Mouse (Mus musculus) liver, embryonic 14.5 days (tissue): Measurements from ENCODE around the gene Mob1a. TPM values are rescaled to one million over a fixed set of nuclear protein-coding genes. Genes with fewer than 3 reads are reported as not detected.

Experiments
- ATAC-seq: fragments of 200-750 bp; cut with Nextera tagmentation; 2 replicates; pipeline ENCODE4 v1.8.0; 2017; ENCODE audit warnings: moderate number of reproducible peaks, mild to moderate bottlenecking, moderate library complexity; ENCODE audit not compliant: insufficient read depth
- DNase-seq, 3 experiments: peaks; one replicate each; pipeline ENCODE4 v3.0.0-alpha.2; 2012 to 2013; ENCODE audit warnings: low read depth in 3 of 3, low spot score in 3 of 3
- H3K27ac ChIP-seq: fragments of 300-500 bp; sonication (generic); 2 replicates; pipeline ENCODE4 v1.5.1; 2014; ENCODE audit warnings: moderate library complexity, mild to moderate bottlenecking, control low read depth, inconsistent platforms
- H3K27me3 ChIP-seq: fragments of 300-500 bp; sonication (generic); 2 replicates; pipeline ENCODE4 v1.6.1; 2014; ENCODE audit warnings: mild to moderate bottlenecking, low read length, moderate library complexity; ENCODE audit not compliant: control insufficient read depth, insufficient read depth
- H3K36me3 ChIP-seq: fragments of 300-500 bp; sonication (generic); replicated peaks from 2 replicates; pipeline ENCODE4 v1.6.1; 2014; ENCODE audit warnings: low read depth; ENCODE audit not compliant: control insufficient read depth, insufficient read depth
- H3K4me1 ChIP-seq, 2 experiments: fragments of 200-500 bp in 1 of 2; fragments of 300-500 bp in 1 of 2; sonication (generic) in 1 of 2; replicated peaks; 2 replicates each; pipeline ENCODE4 v1.6.1; 2012 to 2014; ENCODE audit warnings: antibody characterized with exemption in 1 of 2, inconsistent platforms in 1 of 2, low read length in 1 of 2; ENCODE audit not compliant: control insufficient read depth in 2 of 2, insufficient read depth in 2 of 2
- H3K4me2 ChIP-seq: fragments of 300-500 bp; sonication (generic); 2 replicates; pipeline ENCODE4 v1.6.1; 2014; ENCODE audit warnings: low read depth, mild to moderate bottlenecking, control low read depth, moderate library complexity
- H3K4me3 ChIP-seq, 2 experiments: fragments of 200-500 bp in 1 of 2; fragments of 300-500 bp in 1 of 2; sonication (generic) in 1 of 2; 2 replicates each; pipeline ENCODE4 v1.5.1; 2012 to 2014; ENCODE audit warnings: low read depth in 2 of 2, low read length in 2 of 2, mild to moderate bottlenecking in 2 of 2, control low read depth in 1 of 2, inconsistent platforms in 1 of 2, moderate library complexity in 1 of 2; ENCODE audit not compliant: insufficient read depth in 1 of 2
- H3K9ac ChIP-seq: fragments of 300-500 bp; sonication (generic); replicated peaks from 2 replicates; pipeline ENCODE4 v1.6.1; 2014; ENCODE audit warnings: mild to moderate bottlenecking, control low read depth, moderate library complexity
- H3K9me3 ChIP-seq: fragments of 300-500 bp; sonication (generic); 2 replicates; pipeline ENCODE4 v1.6.1; 2016; ENCODE audit warnings: low read length, mixed read lengths; ENCODE audit not compliant: control insufficient read depth
- CTCF ChIP-seq: IDR thresholded peaks from 2 replicates; pipeline ENCODE4 v1.5.1; 2016; ENCODE audit warnings: antibody characterized with exemption, low read depth, control low read depth
- EP300 ChIP-seq: IDR thresholded peaks from 2 replicates; pipeline ENCODE4 v1.6.1; 2016; ENCODE audit warnings: antibody characterized with exemption, low read depth
- WGBS: fragments of 180-500 bp; shearing (Covaris S2); extraction: QIAGEN DNeasy Blood & Tissue Kit; methylation state at CpG from one replicate; pipeline ENCODE4 v1.1.7; 2014; ENCODE audit not compliant: insufficient replicate concordance; 5-methylcytosine and 5-hydroxymethylcytosine counted together
- polyA plus RNA-seq, 2 experiments: library from polyadenylated mRNA; depleted of rRNA in 1 of 2; stranded (reverse) in 1 of 2; unstranded in 1 of 2; fragments of >200 nt; fragmentation: Nextera tagmentation in 1 of 2; extraction: Ambion mirVana in 1 of 2; gene quantifications; 2 replicates each; pipeline versions ENCODE4 v1.2.1 to v1.2.3; 2012 to 2014

The Mob1a gene
- polyA plus RNA-seq, 2 experiments, result 25.2 to 39.4 TPM

- ATAC-seq, result no peak
Observed at GRCm38 (mm10) chr6:83300447-83301229, 25.2 kb upstream of the Mob1a start.

GRCm38 (mm10) chr6:83301294-83301693 is 24.5 kb upstream of the Mob1a start:
- no peaks in the 10 kb centered on the region for H3K27me3 ChIP-seq
- DNase-seq, result no peak
- H3K4me1 ChIP-seq, result no peaks in the 10 kb centered on the region
- H3K36me3 ChIP-seq, result peaks cover 18% of the 10 kb centered on the region
- no peak for ATAC-seq
- no peak overlapping the region for H3K4me2 ChIP-seq
- WGBS, result 71% methylated on average over 2 of the region's 2 CpGs
- TF ChIP-seq EP300 (no peak), CTCF (no peak)
- no peak overlapping the region for H3K9ac ChIP-seq
- H3K4me3 ChIP-seq, result no peak overlapping the region
- no peak overlapping the region for H3K27ac ChIP-seq
- H3K9me3 ChIP-seq, result no peaks in the 10 kb centered on the region

More at GRCm38 (mm10) chr6:83300447-83301229, 25.2 kb upstream of the Mob1a start:
- H3K36me3 ChIP-seq, result peaks cover 11% of the 10 kb centered on the region
- H3K9me3 ChIP-seq, result no peaks in the 10 kb centered on the region
- H3K9ac ChIP-seq, result no peak overlapping the region
- DNase-seq, result no peak
- 67% methylated on average over 7 of the region's 7 CpGs for WGBS
- no peak overlapping the region for H3K4me3 ChIP-seq
- no peak overlapping the region for H3K27ac ChIP-seq
- no peaks in the 10 kb centered on the region for H3K4me1 ChIP-seq
- no peaks in the 10 kb centered on the region for H3K27me3 ChIP-seq
- H3K4me2 ChIP-seq, result no peak overlapping the region
- TF ChIP-seq CTCF (no peak), EP300 (no peak)

- Histone ChIP-seq H3K9me3 (no peaks in the 10 kb centered on the region), H3K4me3 (no peak overlapping the region), H3K4me1 (no peaks in the 10 kb centered on the region), H3K27me3 (no peaks in the 10 kb centered on the region), H3K27ac (no peak overlapping the region), H3K4me2 (no peak overlapping the region), H3K36me3 (peaks cover 28% of the 10 kb centered on the region), H3K9ac (no peak overlapping the region)
- no peak for DNase-seq
- TF ChIP-seq CTCF, result no peak
- no peak for TF ChIP-seq EP300
- no peak for ATAC-seq
- WGBS, result 78% methylated on average over 5 of the region's 5 CpGs
Observed at GRCm38 (mm10) chr6:83302264-83302663, 23.6 kb upstream of the Mob1a start.

- H3K9me3 ChIP-seq, result no peaks in the 10 kb centered on the region
- no peak overlapping the region for H3K9ac ChIP-seq
- H3K27me3 ChIP-seq, result no peaks in the 10 kb centered on the region
- no peak for TF ChIP-seq EP300
- TF ChIP-seq CTCF, result peak; percentile 27; the same call in 1 of the 2 replicates
- H3K4me2 ChIP-seq, result no peak overlapping the region
- H3K27ac ChIP-seq, result no peak overlapping the region
- WGBS, result 85% methylated on average over 7 of the region's 7 CpGs
- peaks cover 25 to 29% of the 10 kb centered on the region in 2 experiments for H3K4me1 ChIP-seq
- no peak for DNase-seq
- H3K36me3 ChIP-seq, result peaks cover 85% of the 10 kb centered on the region
- no peak for ATAC-seq
- no peak overlapping the region for H3K4me3 ChIP-seq
Observed at GRCm38 (mm10) chr6:83309017-83309416, 16.8 kb upstream of the Mob1a start.

GRCm38 (mm10) chr6:83311206-83311605 is 14.6 kb upstream of the Mob1a start:
- Histone ChIP-seq H3K4me2 (peak overlapping the region; percentile 42; the same call in 1 of the 2 replicates), H3K27ac (peak overlapping the region; percentile 84), H3K9me3 (no peaks in the 10 kb centered on the region), H3K36me3 (peaks cover 69% of the 10 kb centered on the region), H3K9ac (peak overlapping the region; percentile 34; the same call in 1 of the 2 replicates), H3K4me3 (no peak overlapping the region), H3K27me3 (no peaks in the 10 kb centered on the region), H3K4me1 (peaks cover 40 to 46% of the 10 kb centered on the region in 2 experiments)
- peak in 2 of 3 experiments; percentile 28 to 37 for DNase-seq
- ATAC-seq, result 0 out of 2 replicates have a peak, but pooled peaks have one; percentile 25
- 65% methylated on average over 11 of the region's 11 CpGs for WGBS
- TF ChIP-seq CTCF (no peak), EP300 (no peak)
